Mouse (Mus musculus) heart, postnatal 36 days (tissue): ENCODE data around the gene Rfx4. TPM values are rescaled to one million over a fixed set of nuclear protein-coding genes. Genes with fewer than 3 reads are reported as not detected.

Experiments used
- DNase-seq, 2 experiments: peaks; one replicate each; pipeline ENCODE4 v3.0.0; 2021 to 2022
- intact Hi-C: fragments of 180-260 bp; cut with DNase I; formaldehyde crosslinking; loops from one replicate; pipeline ENCODE4 v1.15.1; 2025
- total RNA-seq, 2 experiments: library from RNA; stranded (reverse); gene quantifications; 2 replicates each; pipeline ENCODE4 v1.2.3; 2021

Gene Rfx4
- total RNA-seq, 2 experiments from 2014 or later = 0.08 TPM; not detected in 1

GRCm38 (mm10) chr10:84902213-84902612 lies 146.4 kb downstream of the Rfx4 start:
- intact Hi-C loops = no loop called here
- DNase-seq = no peak

- intact Hi-C loops = no loop called here
- DNase-seq = peak; percentile 15 to 24
Observed at GRCm38 (mm10) chr10:84903307-84903706, 147.4 kb downstream of the Rfx4 start.

- no peak for DNase-seq
- intact Hi-C loops = no loop called here
Observed at GRCm38 (mm10) chr10:84903742-84904141, 147.9 kb downstream of the Rfx4 start.

- intact Hi-C loops = no loop called here
- DNase-seq = no peak
Observed at GRCm38 (mm10) chr10:84906895-84907294, 151.0 kb downstream of the Rfx4 start.

GRCm38 (mm10) chr10:84908006-84908405 lies 152.1 kb downstream of the Rfx4 start:
- intact Hi-C loops = no loop called here
- DNase-seq = no peak

- intact Hi-C loops = no loop called here
- DNase-seq = no peak
Observed at GRCm38 (mm10) chr10:84908471-84908870, 152.6 kb downstream of the Rfx4 start.

- no peak for DNase-seq
- intact Hi-C loops = no loop called here
Observed at GRCm38 (mm10) chr10:84909021-84909801, 153.3 kb downstream of the Rfx4 start.

GRCm38 (mm10) chr10:84910194-84910593 lies 154.3 kb downstream of the Rfx4 start:
- intact Hi-C loops = loop anchor here (10.0 kb wide), 1 partner anchor 135 kb away; no protein-coding TSS in a partner anchor

GRCm38 (mm10) chr10:84910758-84911384 lies 155.0 kb downstream of the Rfx4 start:
- no peak for DNase-seq
- intact Hi-C loops = loop anchor here (10.0 kb wide), 1 partner anchor 134 kb away; no protein-coding TSS in a partner anchor

More at GRCm38 (mm10) chr10:84910194-84910593, 154.3 kb downstream of the Rfx4 start:
- no peak for DNase-seq

- no peak for DNase-seq
- intact Hi-C loops = loop anchor here (10.0 kb wide), 1 partner anchor 132 kb away; no protein-coding TSS in a partner anchor
Observed at GRCm38 (mm10) chr10:84913148-84913547, 157.3 kb downstream of the Rfx4 start.

- intact Hi-C loops = loop anchor here (5.0 to 10.0 kb wide), 3 partner anchors 52 to 293 kb away; partner anchors contain the start of gene Polr3b
- DNase-seq = no peak
Observed at GRCm38 (mm10) chr10:84915476-84915875, 159.6 kb downstream of the Rfx4 start.

GRCm38 (mm10) chr10:84916810-84917730 lies 161.2 kb downstream of the Rfx4 start, which contains the start of gene Ric8b:
Ric8b (plus strand) TSS chr10:84917616.
- intact Hi-C loops = loop anchor here (5.0 to 10.0 kb wide), 3 partner anchors 50 to 295 kb away; partner anchors contain the start of gene Polr3b
- peak; percentile 97 to 100 for DNase-seq

GRCm38 (mm10) chr10:84917731-84918095 lies 161.9 kb downstream of the Rfx4 start:
- intact Hi-C loops = loop anchor here (5.0 to 10.0 kb wide), 3 partner anchors 50 to 295 kb away; partner anchors contain the start of gene Polr3b
- DNase-seq = no peak

GRCm38 (mm10) chr10:84926336-84926735 lies 170.5 kb downstream of the Rfx4 start:
- DNase-seq = no peak
- intact Hi-C loops = no loop called here

GRCm38 (mm10) chr10:84926885-84927284 lies 171.0 kb downstream of the Rfx4 start:
- no peak for DNase-seq
- intact Hi-C loops = no loop called here

GRCm38 (mm10) chr10:84928465-84928864 lies 172.6 kb downstream of the Rfx4 start:
- DNase-seq = no peak
- intact Hi-C loops = no loop called here

GRCm38 (mm10) chr10:84935553-84936209 lies 179.8 kb downstream of the Rfx4 start:
- no peak for DNase-seq
- intact Hi-C loops = no loop called here

GRCm38 (mm10) chr10:84936832-84937515 lies 181.1 kb downstream of the Rfx4 start:
- no peak for DNase-seq
- intact Hi-C loops = no loop called here

- peak in 1 of 2 experiments; percentile 31 for DNase-seq
- intact Hi-C loops = no loop called here
Observed at GRCm38 (mm10) chr10:84938094-84938820, 182.4 kb downstream of the Rfx4 start.
